Mouse (Mus musculus): ENCODE results near the gene Hs3st2. TPM values are rescaled to one million over a fixed set of nuclear protein-coding genes. Genes with fewer than 3 reads are reported as not detected.
"Not testable (repeated sequence)": the region's sequence is repeated elsewhere in the genome, so short reads cannot be mapped to it uniquely, and the experiment has no call there.

Hs3st2 gene
- polyA plus RNA-seq (2016; fragmentation: Nextera tagmentation; extraction: Ambion mirVana) = 4.3 and 5.4 TPM in 2 replicates

GRCm38 (mm10) chr7:121391225-121391983 is at the start of gene Hs3st2:
Gene Hs3st2, plus strand, starts transcription at chr7:121391859.
- Histone ChIP-seq H3K9me3 (replicated peaks) (no peaks in the 10 kb centered on the region), H3K4me3 (peak within 1 kb of the TSS; percentile 44), H3K27me3 (peaks cover 59% of the 10 kb centered on the region), H3K4me2 (replicated peaks) (peak within 1 kb of the TSS; percentile 64), H3K4me1 (peaks cover 15% of the 10 kb centered on the region), H3K36me3 (no peaks in the 10 kb centered on the region), H3K9ac (peak within 1 kb of the TSS; percentile 29), H3K27ac (no peak within 1 kb of the TSS)
- ATAC-seq (ENCODE audit: low FRiP score) = peak; percentile 62
- WGBS = 4% methylated on average over 19 of the region's 22 CpGs

GRCm38 (mm10) chr7:121348284-121348963 is 43.2 kb upstream of the Hs3st2 start:
- ATAC-seq (ENCODE audit: low FRiP score) = no peak
- 82% methylated on average over 3 of the region's 3 CpGs for WGBS
- Histone ChIP-seq H3K4me3 (no peak overlapping the region), H3K27me3 (no peaks in the 10 kb centered on the region), H3K4me2 (replicated peaks) (no peak overlapping the region), H3K9me3 (replicated peaks) (no peaks in the 10 kb centered on the region), H3K4me1 (no peaks in the 10 kb centered on the region), H3K27ac (no peak overlapping the region), H3K36me3 (no peaks in the 10 kb centered on the region), H3K9ac (no peak overlapping the region)

DNA sequence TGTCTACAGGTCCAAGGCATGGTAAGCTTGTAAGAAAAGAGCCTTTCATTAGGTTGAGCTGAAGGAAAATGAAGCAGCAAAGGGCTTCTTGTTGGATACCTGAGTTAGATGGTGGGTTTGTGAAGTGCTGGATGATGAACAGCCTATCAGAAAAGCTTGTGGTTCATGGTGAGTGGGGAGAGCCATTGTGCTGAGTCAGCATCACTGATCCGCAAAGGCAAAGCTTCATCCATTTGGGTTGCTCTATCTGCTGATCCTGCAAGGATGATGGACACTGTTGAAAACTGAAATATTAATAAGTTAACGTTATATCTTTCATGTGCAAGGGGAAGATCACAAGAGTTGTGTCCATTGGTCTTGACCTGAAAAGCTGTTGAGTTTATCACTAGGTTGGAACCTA is 40.0 kb upstream of the Hs3st2 start:
- Histone ChIP-seq H3K36me3 (no peaks in the 10 kb centered on the region), H3K4me3 (no peak overlapping the region)
- whole genome bisulfite sequencing = 90% methylated on average over 2 of the region's 2 CpGs

GRCm38 (mm10) chr7:121361448-121361847 is 30.2 kb upstream of the Hs3st2 start:
- not testable (repeated sequence) for ATAC-seq (ENCODE audit: low FRiP score); H3K4me2 ChIP-seq (replicated peaks)
- WGBS = 90% methylated on average over 6 of the region's 6 CpGs

More for the DNA sequence above, 40.0 kb upstream of the Hs3st2 start:
- Histone ChIP-seq H3K4me1 (no peaks in the 10 kb centered on the region), H3K27me3 (no peaks in the 10 kb centered on the region), H3K4me2 (replicated peaks) (no peak overlapping the region), H3K9ac (no peak overlapping the region), H3K9me3 (replicated peaks) (no peaks in the 10 kb centered on the region), H3K27ac (no peak overlapping the region)
- ATAC-seq (ENCODE audit: low FRiP score) = no peak

GRCm38 (mm10) chr7:121365584-121365983 is 26.1 kb upstream of the Hs3st2 start:
- Histone ChIP-seq H3K4me2 (replicated peaks) (no peak overlapping the region), H3K9ac (no peak overlapping the region), H3K27ac (no peak overlapping the region), H3K4me1 (no peaks in the 10 kb centered on the region), H3K27me3 (no peaks in the 10 kb centered on the region), H3K36me3 (no peaks in the 10 kb centered on the region), H3K4me3 (no peak overlapping the region), H3K9me3 (replicated peaks) (no peaks in the 10 kb centered on the region)
- ATAC-seq (ENCODE audit: low FRiP score) = no peak
- WGBS = 87% methylated on average over 7 of the region's 7 CpGs

More at GRCm38 (mm10) chr7:121361448-121361847, 30.2 kb upstream of the Hs3st2 start:
- not testable (repeated sequence) for H3K9ac ChIP-seq; H3K36me3 ChIP-seq; H3K4me3 ChIP-seq; H3K9me3 ChIP-seq (replicated peaks); H3K27ac ChIP-seq; H3K4me1 ChIP-seq; H3K27me3 ChIP-seq

GRCm38 (mm10) chr7:121367185-121367584 is 24.5 kb upstream of the Hs3st2 start:
- Histone ChIP-seq H3K4me3 (no peak overlapping the region), H3K9ac (no peak overlapping the region), H3K9me3 (replicated peaks) (no peaks in the 10 kb centered on the region), H3K36me3 (no peaks in the 10 kb centered on the region), H3K4me2 (replicated peaks) (no peak overlapping the region), H3K4me1 (no peaks in the 10 kb centered on the region), H3K27me3 (no peaks in the 10 kb centered on the region), H3K27ac (no peak overlapping the region)
- 92% methylated on average over 6 of the region's 6 CpGs for WGBS
- no peak for ATAC-seq (ENCODE audit: low FRiP score)

GRCm38 (mm10) chr7:121371990-121372389 is 19.7 kb upstream of the Hs3st2 start:
- H3K4me2 ChIP-seq (replicated peaks) = no peak overlapping the region
- 92% methylated on average over 7 of the region's 7 CpGs for WGBS
- H3K9ac ChIP-seq = no peak overlapping the region
- no peaks in the 10 kb centered on the region for H3K27me3 ChIP-seq
- H3K4me1 ChIP-seq = no peaks in the 10 kb centered on the region
- H3K27ac ChIP-seq = no peak overlapping the region
- no peak for ATAC-seq (ENCODE audit: low FRiP score)
- H3K36me3 ChIP-seq = no peaks in the 10 kb centered on the region
- H3K9me3 ChIP-seq (replicated peaks) = no peaks in the 10 kb centered on the region
- no peak overlapping the region for H3K4me3 ChIP-seq

DNA sequence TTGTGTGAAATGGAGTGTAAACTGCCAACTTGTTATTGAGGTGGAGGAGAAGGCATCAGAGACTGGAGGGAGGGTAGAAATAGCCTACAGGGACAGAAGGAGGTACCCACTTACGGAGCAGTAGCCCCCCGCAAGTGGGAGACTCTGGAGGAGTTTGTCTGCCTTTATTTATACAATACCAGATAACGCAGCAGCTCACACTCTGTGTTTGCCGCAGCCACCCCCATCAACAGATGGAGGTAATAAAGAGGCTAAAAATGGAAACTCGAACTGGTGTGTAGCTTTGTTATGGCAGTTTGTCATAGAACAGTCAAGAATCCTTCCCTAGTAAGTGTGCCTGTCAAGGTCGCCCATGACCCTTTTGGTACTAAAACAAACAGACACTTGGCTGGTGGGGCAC is 16.2 kb upstream of the Hs3st2 start:
- H3K27ac ChIP-seq = no peak overlapping the region
- H3K9ac ChIP-seq = no peak overlapping the region
- no peaks in the 10 kb centered on the region for H3K4me1 ChIP-seq
- no peaks in the 10 kb centered on the region for H3K9me3 ChIP-seq (replicated peaks)
- WGBS = 74% methylated on average over 6 of the region's 6 CpGs
- no peak for ATAC-seq (ENCODE audit: low FRiP score)
- no peak overlapping the region for H3K4me3 ChIP-seq
- H3K36me3 ChIP-seq = no peaks in the 10 kb centered on the region
- no peaks in the 10 kb centered on the region for H3K27me3 ChIP-seq
- no peak overlapping the region for H3K4me2 ChIP-seq (replicated peaks)

DNA sequence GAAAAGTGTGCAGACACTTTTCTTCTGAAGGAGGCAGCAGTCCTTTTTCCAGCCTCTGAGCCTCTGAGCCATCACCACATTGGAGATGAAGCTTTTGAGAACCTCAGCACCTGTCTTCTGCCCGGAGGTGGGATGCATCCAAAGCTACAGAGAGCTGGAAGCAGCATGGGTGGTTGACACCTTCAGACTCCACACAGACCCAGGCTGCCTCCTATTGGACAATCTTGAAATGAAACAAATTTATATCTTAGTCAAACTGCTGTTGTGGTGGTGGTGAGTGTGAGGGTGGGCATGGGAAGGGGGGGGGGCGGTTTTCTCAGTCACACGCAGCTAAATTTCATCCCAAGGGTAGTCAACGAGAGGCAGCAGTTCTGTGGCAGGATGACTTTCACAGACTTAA is 12.7 kb upstream of the Hs3st2 start:
- WGBS = 62% methylated on average over 4 of the region's 4 CpGs
- no peak for ATAC-seq (ENCODE audit: low FRiP score)
- H3K36me3 ChIP-seq = no peaks in the 10 kb centered on the region
- H3K4me1 ChIP-seq = no peaks in the 10 kb centered on the region
- no peaks in the 10 kb centered on the region for H3K27me3 ChIP-seq
- H3K4me2 ChIP-seq (replicated peaks) = no peak overlapping the region
- H3K9me3 ChIP-seq (replicated peaks) = no peaks in the 10 kb centered on the region
- H3K9ac ChIP-seq = no peak overlapping the region
- H3K27ac ChIP-seq = no peak overlapping the region
- no peak overlapping the region for H3K4me3 ChIP-seq

- peak; percentile 70 for ATAC-seq (ENCODE audit: low FRiP score)
Observed at GRCm38 (mm10) chr7:121391984-121392739, 503 bp downstream of the Hs3st2 start.

GRCm38 (mm10) chr7:121392740-121392993 is 1.0 kb downstream of the Hs3st2 start:
- H3K36me3 ChIP-seq = no peaks in the 10 kb centered on the region
- H3K9me3 ChIP-seq (replicated peaks) = no peaks in the 10 kb centered on the region
- H3K4me1 ChIP-seq = peaks cover 15% of the 10 kb centered on the region
- H3K27me3 ChIP-seq = peaks cover 59% of the 10 kb centered on the region
- H3K4me2 ChIP-seq (replicated peaks) = peak overlapping the region; percentile 64
- peak overlapping the region; percentile 44 for H3K4me3 ChIP-seq
- 2% methylated on average over 28 of the region's 28 CpGs for WGBS
- peak; percentile 44; the same call in 1 of the 2 replicates for ATAC-seq (ENCODE audit: low FRiP score)
- H3K9ac ChIP-seq = peak overlapping the region; percentile 29; the same call in 1 of the 2 replicates
- no peak overlapping the region for H3K27ac ChIP-seq

More at GRCm38 (mm10) chr7:121391984-121392739, 503 bp downstream of the Hs3st2 start:
- Histone ChIP-seq H3K27ac (no peak overlapping the region), H3K4me2 (replicated peaks) (peak overlapping the region; percentile 64), H3K27me3 (peaks cover 59% of the 10 kb centered on the region), H3K4me1 (peaks cover 15% of the 10 kb centered on the region), H3K4me3 (peak overlapping the region; percentile 44), H3K36me3 (no peaks in the 10 kb centered on the region), H3K9me3 (replicated peaks) (no peaks in the 10 kb centered on the region), H3K9ac (peak overlapping the region; percentile 29; the same call in 1 of the 2 replicates)
- 2% methylated on average over 71 of the region's 72 CpGs for WGBS

DNA sequence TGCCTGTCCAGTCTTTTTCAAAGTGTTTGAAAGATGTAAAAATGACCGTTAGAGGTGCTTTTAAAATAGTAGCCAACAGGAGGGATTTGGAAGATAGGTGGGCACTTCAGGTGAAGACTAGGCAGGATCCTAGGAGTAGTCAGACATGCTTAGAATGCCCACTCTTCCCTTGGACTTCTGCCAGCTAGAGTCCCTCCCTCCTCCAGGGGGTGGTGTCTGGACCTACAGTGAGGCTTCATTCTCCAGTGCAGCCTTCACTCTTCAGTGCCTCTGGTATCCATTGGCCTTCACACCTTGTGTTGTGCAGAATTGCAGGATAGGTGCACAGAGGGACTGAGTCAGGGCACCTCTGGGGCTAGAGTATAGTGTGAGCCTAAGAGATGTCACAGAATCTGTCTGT is 2.2 kb downstream of the Hs3st2 start:
- 89% methylated on average over 1 of the region's 1 CpGs for WGBS
- no peaks in the 10 kb centered on the region for H3K9me3 ChIP-seq (replicated peaks)
- no peak overlapping the region for H3K27ac ChIP-seq
- peaks cover 18% of the 10 kb centered on the region for H3K4me1 ChIP-seq
- no peak overlapping the region for H3K9ac ChIP-seq
- H3K4me2 ChIP-seq (replicated peaks) = no peak overlapping the region
- no peak for ATAC-seq (ENCODE audit: low FRiP score)
- H3K36me3 ChIP-seq = no peaks in the 10 kb centered on the region
- H3K27me3 ChIP-seq = peaks cover 59% of the 10 kb centered on the region
- H3K4me3 ChIP-seq = no peak overlapping the region

All from hindbrain, embryonic 12.5 days (tissue).